Mouse (Mus musculus) myocyte (in vitro differentiated cells): ENCODE results near the gene Lcp1. TPM values are rescaled to one million over a fixed set of nuclear protein-coding genes. Genes with fewer than 3 reads are reported as not detected.

Source experiments
- H3K27me3 ChIP-seq: one replicate; pipeline ENCODE4 v1.6.1; 2011; ENCODE audit not compliant: control insufficient read depth, insufficient read depth, insufficient read length
- H3K36me3 ChIP-seq: one replicate; pipeline ENCODE4 v1.6.1; 2011; ENCODE audit not compliant: control insufficient read depth, insufficient read depth
- H3K4me2 ChIP-seq: one replicate; pipeline ENCODE4 v1.6.1; 2011; ENCODE audit warnings: low read depth, control low read depth
- H3K4me3 ChIP-seq: one replicate; pipeline ENCODE4 v1.5.1; 2011; ENCODE audit warnings: mild to moderate bottlenecking, control low read depth, moderate library complexity
- H3K79me2 ChIP-seq: one replicate; pipeline ENCODE4 v1.6.1; 2011; ENCODE audit not compliant: control insufficient read depth, insufficient read depth
- H3ac ChIP-seq: one replicate; pipeline ENCODE4 v1.6.1; 2011; ENCODE audit not compliant: control insufficient read depth, insufficient read length
- CEBPB ChIP-seq: IDR thresholded peaks from 2 replicates; pipeline ENCODE4 v1.6.1; 2011; ENCODE audit warnings: mild to moderate bottlenecking, moderate library complexity; ENCODE audit not compliant: poor library complexity, insufficient read depth, severe bottlenecking
- E2F4 ChIP-seq: IDR thresholded peaks from one replicate; pipeline ENCODE4 v1.6.1; 2011; ENCODE audit warnings: mild to moderate bottlenecking, control low read depth, moderate library complexity; ENCODE audit not compliant: insufficient read depth
- MAX ChIP-seq: IDR thresholded peaks from one replicate; pipeline ENCODE4 v1.6.1; 2011; ENCODE audit warnings: low read depth, mild to moderate bottlenecking, control low read depth
- MYOD1 ChIP-seq, 3 experiments: IDR thresholded peaks; one replicate each; pipeline ENCODE4 v1.6.1; 2011; ENCODE audit warnings: control low read depth in 2 of 3, low read depth in 2 of 3, mild to moderate bottlenecking in 2 of 3, moderate library complexity in 1 of 3; ENCODE audit not compliant: insufficient read length in 2 of 3, control insufficient read depth in 1 of 3
- MYOG ChIP-seq, 3 experiments: IDR thresholded peaks; one replicate each; pipeline ENCODE4 v1.6.1; 2011; ENCODE audit warnings: control low read depth in 2 of 3, low read depth in 2 of 3, mild to moderate bottlenecking in 2 of 3; ENCODE audit not compliant: insufficient read length in 2 of 3, control insufficient read depth in 1 of 3, insufficient read depth in 1 of 3
- POLR2A ChIP-seq: IDR thresholded peaks from one replicate; pipeline ENCODE4 v1.6.1; 2011; ENCODE audit warnings: low read depth, mild to moderate bottlenecking, control low read depth, moderate library complexity; ENCODE audit not compliant: insufficient read length
- POLR2AphosphoS2 ChIP-seq: IDR thresholded peaks from one replicate; pipeline ENCODE4 v1.6.1; 2011; ENCODE audit warnings: low read depth, control low read depth; ENCODE audit not compliant: insufficient read length
- REST ChIP-seq: IDR thresholded peaks from one replicate; pipeline ENCODE4 v1.6.1; 2011; ENCODE audit warnings: mild to moderate bottlenecking, control low read depth, moderate library complexity; ENCODE audit not compliant: insufficient read depth, insufficient read length
- SRF ChIP-seq: IDR thresholded peaks from one replicate; pipeline ENCODE4 v1.6.1; 2011; ENCODE audit warnings: low read depth; ENCODE audit not compliant: control insufficient read depth, insufficient read length
- TCF12 ChIP-seq: IDR thresholded peaks from one replicate; pipeline ENCODE4 v1.6.1; 2011; ENCODE audit warnings: mild to moderate bottlenecking, control low read depth; ENCODE audit not compliant: poor library complexity, insufficient read depth, severe bottlenecking
- TCF3 ChIP-seq: IDR thresholded peaks from one replicate; pipeline ENCODE4 v1.6.1; 2011; ENCODE audit warnings: low read depth, control low read depth; ENCODE audit not compliant: insufficient read length
- USF1 ChIP-seq: IDR thresholded peaks from one replicate; pipeline ENCODE4 v1.6.1; 2011; ENCODE audit warnings: low read depth, mild to moderate bottlenecking, control low read depth, moderate library complexity
- polyA plus RNA-seq: library from polyadenylated mRNA; unstranded; fragments of >200 nt; fragmentation: generic; extraction: Trizol; gene quantifications from one replicate; pipeline ENCODE4 v1.2.1, GENCODE M21; 2012; ENCODE audit warnings: missing spikeins

The Lcp1 gene
- polyA plus RNA-seq, 1 experiment = not detected

DNA sequence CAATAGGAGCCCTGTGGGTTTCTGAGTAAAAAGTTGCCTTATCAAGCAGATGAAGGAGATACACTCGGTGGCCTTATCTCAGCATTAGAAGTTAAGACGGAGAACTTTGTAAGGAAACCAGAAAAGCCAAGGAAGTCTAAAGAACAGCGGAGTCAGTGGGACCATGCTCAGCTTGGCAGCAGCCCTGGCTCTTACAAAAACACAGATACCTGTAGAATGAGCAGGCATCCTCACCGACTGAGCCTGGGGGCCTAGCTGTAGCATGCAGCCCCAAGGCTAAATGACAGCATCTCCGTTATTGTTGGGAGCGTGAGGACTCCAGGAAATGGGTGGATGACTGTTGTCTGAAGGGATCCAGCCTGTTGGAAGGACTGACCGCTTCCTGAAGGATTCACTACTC is 44.9 kb downstream of the Lcp1 start:
- Histone ChIP-seq H3K79me2 (no peaks in the 10 kb centered on the region), H3K27me3 (peaks cover 8% of the 10 kb centered on the region), H3K4me3 (no peak overlapping the region), H3K36me3 (no peaks in the 10 kb centered on the region), H3K4me2 (no peak overlapping the region), H3ac (no peak overlapping the region)
- no peak for TF ChIP-seq POLR2AphosphoS2
- TF ChIP-seq MYOD1 (IDR thresholded peaks at IDR 0.05; ENCODE audit: control insufficient read depth in 1 of 3, insufficient read length in 2 of 3, low read depth in 2 of 3) = no peak
- no peak for TF ChIP-seq REST
- TF ChIP-seq MYOG (IDR thresholded peaks at IDR 0.05; ENCODE audit: control insufficient read depth in 1 of 3, insufficient read depth in 1 of 3, insufficient read length in 2 of 3, low read depth in 2 of 3) = no peak
- no peak for TF ChIP-seq CEBPB
- TF ChIP-seq TCF12 = no peak
- TF ChIP-seq MAX = no peak
- no peak for TF ChIP-seq USF1
- no peak for TF ChIP-seq TCF3
- TF ChIP-seq POLR2A = no peak
- TF ChIP-seq E2F4 = no peak

GRCm38 (mm10) chr14:75176425-75177045 is 45.6 kb downstream of the Lcp1 start:
- H3ac ChIP-seq = no peak overlapping the region
- no peak overlapping the region for H3K4me2 ChIP-seq
- TF ChIP-seq TCF12 (no peak), MAX (no peak), MYOG (IDR thresholded peaks at IDR 0.05; ENCODE audit: control insufficient read depth in 1 of 3, insufficient read depth in 1 of 3, insufficient read length in 2 of 3, low read depth in 2 of 3) (no peak), POLR2AphosphoS2 (no peak), USF1 (no peak), CEBPB (no peak), MYOD1 (IDR thresholded peaks at IDR 0.05; ENCODE audit: control insufficient read depth in 1 of 3, insufficient read length in 2 of 3, low read depth in 2 of 3) (no peak), TCF3 (no peak), POLR2A (no peak), SRF (no peak), E2F4 (no peak), REST (no peak)
- no peaks in the 10 kb centered on the region for H3K36me3 ChIP-seq
- no peaks in the 10 kb centered on the region for H3K79me2 ChIP-seq
- peaks cover 8% of the 10 kb centered on the region for H3K27me3 ChIP-seq
- no peak overlapping the region for H3K4me3 ChIP-seq

DNA sequence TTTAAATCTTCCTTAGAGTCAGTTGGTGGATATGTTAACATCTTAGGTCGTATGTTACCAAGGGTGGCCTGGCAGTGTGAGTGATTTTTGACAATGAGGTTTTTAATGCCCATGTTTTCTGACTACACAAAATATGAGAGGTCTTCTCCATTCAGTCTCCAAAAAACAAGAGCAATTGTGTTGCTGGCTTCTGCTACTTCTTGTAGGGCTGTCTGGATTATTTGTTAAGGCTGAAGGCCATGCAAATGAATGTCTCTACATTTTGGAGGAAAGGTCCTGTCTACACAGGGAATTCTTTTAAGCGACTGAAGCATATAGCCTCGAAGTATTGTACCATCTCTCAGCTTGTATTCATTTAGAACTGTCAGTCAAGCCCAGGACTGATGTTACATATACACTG is 46.5 kb downstream of the Lcp1 start:
- H3K36me3 ChIP-seq = no peaks in the 10 kb centered on the region
- TF ChIP-seq USF1 (no peak), MAX (no peak), TCF3 (no peak), CEBPB (no peak), POLR2AphosphoS2 (no peak), SRF (no peak), TCF12 (no peak), MYOG (IDR thresholded peaks at IDR 0.05; ENCODE audit: control insufficient read depth in 1 of 3, insufficient read depth in 1 of 3, insufficient read length in 2 of 3, low read depth in 2 of 3) (no peak), REST (no peak), E2F4 (no peak), POLR2A (no peak), MYOD1 (IDR thresholded peaks at IDR 0.05; ENCODE audit: control insufficient read depth in 1 of 3, insufficient read length in 2 of 3, low read depth in 2 of 3) (no peak)
- H3K4me3 ChIP-seq = no peak overlapping the region

DNA sequence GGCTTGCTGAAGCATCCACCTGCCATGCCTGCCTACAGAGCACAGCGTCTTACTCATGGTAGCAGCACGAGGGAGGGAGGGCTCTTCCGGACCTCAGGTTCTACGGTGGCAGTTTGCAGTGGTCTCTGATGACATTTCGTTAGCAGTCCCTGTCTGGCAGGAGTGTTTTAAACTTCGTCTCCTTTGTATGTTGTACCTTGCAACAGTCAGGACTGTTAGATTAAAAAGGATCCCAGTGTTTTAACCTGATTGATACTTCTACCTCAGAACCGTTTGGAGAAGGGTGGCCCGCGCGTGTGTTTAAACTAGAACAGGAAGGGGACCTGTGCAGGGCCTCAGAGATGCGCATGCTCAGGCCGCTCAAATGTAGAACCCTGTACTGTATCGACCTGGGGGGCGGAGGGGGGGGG is 47.5 kb downstream of the Lcp1 start:
- TF ChIP-seq SRF = no peak
- no peak for TF ChIP-seq REST
- no peak for TF ChIP-seq CEBPB
- TF ChIP-seq MAX = no peak
- no peak for TF ChIP-seq MYOG (IDR thresholded peaks at IDR 0.05; ENCODE audit: control insufficient read depth in 1 of 3, insufficient read depth in 1 of 3, insufficient read length in 2 of 3, low read depth in 2 of 3)
- TF ChIP-seq TCF12 = no peak
- no peak for TF ChIP-seq POLR2A
- no peak for TF ChIP-seq MYOD1 (IDR thresholded peaks at IDR 0.05; ENCODE audit: control insufficient read depth in 1 of 3, insufficient read length in 2 of 3, low read depth in 2 of 3)
- TF ChIP-seq USF1 = no peak
- TF ChIP-seq E2F4 = no peak
- TF ChIP-seq POLR2AphosphoS2 = no peak
- Histone ChIP-seq H3K27me3 (peaks cover 13% of the 10 kb centered on the region), H3K79me2 (no peaks in the 10 kb centered on the region), H3ac (no peak overlapping the region), H3K36me3 (no peaks in the 10 kb centered on the region), H3K4me3 (no peak overlapping the region), H3K4me2 (no peak overlapping the region)

More for the DNA sequence above, 46.5 kb downstream of the Lcp1 start:
- Histone ChIP-seq H3ac (no peak overlapping the region), H3K4me2 (no peak overlapping the region), H3K27me3 (peaks cover 9% of the 10 kb centered on the region), H3K79me2 (no peaks in the 10 kb centered on the region)
